Mouse (Mus musculus) MEL (cell line): ENCODE measurements around the gene Ddx6.
"Not testable (repeated sequence)": the region's sequence is repeated elsewhere in the genome, so short reads cannot be mapped to it uniquely, and the experiment has no call there.

Source experiments
- POLR2A ChIP-seq, 2 experiments: IDR thresholded peaks; 2 replicates each; pipeline ENCODE4 v1.6.1; 2011 to 2012; ENCODE audit warnings: low read length in 2 of 2, mild to moderate bottlenecking in 2 of 2, control low read depth in 1 of 2, improper control_type of control experiment in 1 of 2, low read depth in 1 of 2, moderate library complexity in 1 of 2; ENCODE audit not compliant: control insufficient read depth in 1 of 2, insufficient read depth in 1 of 2, poor library complexity in 1 of 2
- POLR2AphosphoS5 ChIP-seq: IDR thresholded peaks from 2 replicates; pipeline ENCODE4 v1.6.1; 2012; ENCODE audit warnings: low read depth, borderline replicate concordance, mild to moderate bottlenecking, inconsistent platforms, low read length, moderate library complexity, mixed read lengths

- TF ChIP-seq POLR2A (IDR thresholded peaks at IDR 0.05; ENCODE audit: control insufficient read depth in 1 of 2, insufficient read depth in 1 of 2, low read depth in 1 of 2, low read length in 2 of 2, poor library complexity in 1 of 2); POLR2AphosphoS5: not testable (repeated sequence)
Observed at GRCm38 (mm10) chr9:44613081-44613480, 8.4 kb downstream of the Ddx6 start.
